Mouse (Mus musculus) heart, embryonic 14.5 days (tissue): ENCODE results near the gene Apol6. TPM values are rescaled to one million over a fixed set of nuclear protein-coding genes. Genes with fewer than 3 reads are reported as not detected.
"Not testable (repeated sequence)": the region's sequence is repeated elsewhere in the genome, so short reads cannot be mapped to it uniquely, and the experiment has no call there.

Experiments
- ATAC-seq: fragments of 200-750 bp; cut with Nextera tagmentation; 2 replicates; pipeline ENCODE4 v1.8.0; 2017; ENCODE audit warnings: low read depth, moderate TSS enrichment; ENCODE audit not compliant: insufficient number of reproducible peaks, insufficient read depth, low FRiP score
- H3K27ac ChIP-seq, 2 experiments: fragments of 200-500 bp in 1 of 2; fragments of 300-500 bp in 1 of 2; sonication (generic) in 1 of 2; replicated peaks in 1 of 2; 2 replicates each; pipeline ENCODE4 v1.5.1; 2012 to 2014; ENCODE audit warnings: low read depth in 2 of 2, low read length in 2 of 2, control low read depth in 1 of 2, mild to moderate bottlenecking in 1 of 2, mixed read lengths in 1 of 2; ENCODE audit not compliant: control insufficient read depth in 1 of 2, insufficient read depth in 1 of 2
- H3K27me3 ChIP-seq: fragments of 300-500 bp; sonication (generic); 2 replicates; pipeline ENCODE4 v1.6.1; 2014; ENCODE audit warnings: mild to moderate bottlenecking, low read length, control low read depth; ENCODE audit not compliant: control insufficient read depth, insufficient read depth
- H3K36me3 ChIP-seq: fragments of 300-500 bp; sonication (generic); 2 replicates; pipeline ENCODE4 v1.6.1; 2014; ENCODE audit warnings: mild to moderate bottlenecking, control low read depth, low read length, mixed read lengths; ENCODE audit not compliant: control insufficient read depth, insufficient read depth
- H3K4me1 ChIP-seq, 2 experiments: fragments of 200-500 bp in 1 of 2; fragments of 300-500 bp in 1 of 2; sonication (generic) in 1 of 2; 2 replicates each; pipeline ENCODE4 v1.6.1; 2012 to 2014; ENCODE audit warnings: low read length in 2 of 2, control low read depth in 1 of 2, mixed read lengths in 1 of 2; ENCODE audit not compliant: control insufficient read depth in 2 of 2, insufficient read depth in 2 of 2
- H3K4me2 ChIP-seq: fragments of 300-500 bp; sonication (generic); 2 replicates; pipeline ENCODE4 v1.6.1; 2014; ENCODE audit warnings: mild to moderate bottlenecking, low read length
- H3K4me3 ChIP-seq, 2 experiments: fragments of 200-500 bp in 1 of 2; fragments of 300-500 bp in 1 of 2; sonication (generic) in 1 of 2; 2 replicates each; pipeline ENCODE4 v1.5.1; 2012 to 2014; ENCODE audit warnings: low read length in 2 of 2, mild to moderate bottlenecking in 2 of 2, control low read depth in 1 of 2, low read depth in 1 of 2, moderate library complexity in 1 of 2; ENCODE audit not compliant: control insufficient read depth in 1 of 2, insufficient read depth in 1 of 2
- H3K9ac ChIP-seq: fragments of 300-500 bp; sonication (generic); 2 replicates; pipeline ENCODE4 v1.6.1; 2014; ENCODE audit warnings: mild to moderate bottlenecking, low read length
- H3K9me3 ChIP-seq: fragments of 300-500 bp; sonication (generic); 2 replicates; pipeline ENCODE4 v1.6.1; 2016; ENCODE audit warnings: low read length, control low read depth; ENCODE audit not compliant: control insufficient read depth
- WGBS: fragments of 180-500 bp; shearing (Covaris S2); extraction: QIAGEN DNeasy Blood & Tissue Kit; methylation state at CpG from one replicate; pipeline ENCODE4 v1.1.7; 2014; 5-methylcytosine and 5-hydroxymethylcytosine counted together
- polyA plus RNA-seq: library from polyadenylated mRNA; unstranded; fragments of >200 nt; fragmentation: Nextera tagmentation; extraction: Ambion mirVana; gene quantifications from 2 replicates; pipeline ENCODE4 v1.2.1, GENCODE M21; 2014

The Apol6 gene
- polyA plus RNA-seq, 1 experiment from 2014 or later = 0.19 TPM

GRCm38 (mm10) chr15:77056791-77057051 is 12.2 kb downstream of the Apol6 start:
- Histone ChIP-seq H3K4me2 (peak overlapping the region; percentile 16; the same call in 1 of the 2 replicates), H3K4me1 (peaks cover 20 to 26% of the 10 kb centered on the region in 2 experiments), H3K27ac (peak overlapping the region; percentile 65 to 73), H3K9ac (peak overlapping the region; percentile 44; the same call in 1 of the 2 replicates), H3K27me3 (no peaks in the 10 kb centered on the region), H3K36me3 (no peaks in the 10 kb centered on the region), H3K4me3 (no peak overlapping the region), H3K9me3 (0 out of 2 replicates have a peak, but pooled peaks cover 4% of the 10 kb centered on the region)
- peak; percentile 57; the same call in 1 of the 2 replicates for ATAC-seq
- 27% methylated on average over 3 of the region's 3 CpGs for WGBS

- no peaks in the 10 kb centered on the region for H3K36me3 ChIP-seq
- no peak overlapping the region for H3K9ac ChIP-seq
- H3K27ac ChIP-seq = no peak overlapping the region
- H3K4me1 ChIP-seq = peaks cover 20 to 26% of the 10 kb centered on the region in 2 experiments
- no peaks in the 10 kb centered on the region for H3K27me3 ChIP-seq
- H3K4me3 ChIP-seq = no peak overlapping the region
- no peak overlapping the region for H3K4me2 ChIP-seq
- 0 out of 2 replicates have a peak, but pooled peaks cover 4% of the 10 kb centered on the region for H3K9me3 ChIP-seq
- ATAC-seq = no peak
Measured at GRCm38 (mm10) chr15:77058566-77058965, 14.0 kb downstream of the Apol6 start.

GRCm38 (mm10) chr15:77059416-77059815 is 14.9 kb downstream of the Apol6 start:
- 87% methylated on average over 4 of the region's 4 CpGs for whole genome bisulfite sequencing

GRCm38 (mm10) chr15:77062746-77063145 is 18.2 kb downstream of the Apol6 start:
- no peak overlapping the region for H3K27ac ChIP-seq
- H3K9ac ChIP-seq = no peak overlapping the region
- ATAC-seq = no peak

More at GRCm38 (mm10) chr15:77059416-77059815, 14.9 kb downstream of the Apol6 start:
- not testable (repeated sequence) for H3K27ac ChIP-seq, H3K9ac ChIP-seq, H3K4me3 ChIP-seq, H3K9me3 ChIP-seq, H3K4me2 ChIP-seq, H3K36me3 ChIP-seq, ATAC-seq, H3K27me3 ChIP-seq
- peaks cover 20 to 26% of the 10 kb centered on the region in 2 experiments for H3K4me1 ChIP-seq

GRCm38 (mm10) chr15:77065259-77065852 is 20.8 kb downstream of the Apol6 start:
- Histone ChIP-seq H3K4me3 (no peak overlapping the region), H3K36me3 (no peaks in the 10 kb centered on the region), H3K9ac (no peak overlapping the region), H3K9me3 (0 out of 2 replicates have a peak, but pooled peaks cover 4% of the 10 kb centered on the region), H3K27me3 (no peaks in the 10 kb centered on the region), H3K4me1 (peaks cover 14 to 17% of the 10 kb centered on the region in 2 experiments), H3K4me2 (no peak overlapping the region), H3K27ac (no peak overlapping the region)
- 71% methylated on average over 6 of the region's 6 CpGs for WGBS
- no peak for ATAC-seq

More at GRCm38 (mm10) chr15:77062746-77063145, 18.2 kb downstream of the Apol6 start:
- H3K4me3 ChIP-seq = no peak overlapping the region
- H3K27me3 ChIP-seq = no peaks in the 10 kb centered on the region
- H3K36me3 ChIP-seq = no peaks in the 10 kb centered on the region
- H3K9me3 ChIP-seq = 0 out of 2 replicates have a peak, but pooled peaks cover 8% of the 10 kb centered on the region
- H3K4me2 ChIP-seq = no peak overlapping the region
- H3K4me1 ChIP-seq = peaks cover 4% of the 10 kb centered on the region in 2 experiments; a peak in 1 of 4 replicates

- Histone ChIP-seq H3K4me1 (peaks cover 14 to 20% of the 10 kb centered on the region in 2 experiments), H3K36me3 (no peaks in the 10 kb centered on the region), H3K4me2 (no peak overlapping the region), H3K27me3 (no peaks in the 10 kb centered on the region), H3K9me3 (0 out of 2 replicates have a peak, but pooled peaks cover 4% of the 10 kb centered on the region), H3K27ac (no peak overlapping the region; a peak in 1 of 4 replicates), H3K9ac (no peak overlapping the region), H3K4me3 (no peak overlapping the region)
- 34% methylated on average over 6 of the region's 6 CpGs for WGBS
- ATAC-seq = no peak
Measured at GRCm38 (mm10) chr15:77066233-77066632, 21.7 kb downstream of the Apol6 start.

- peak; percentile 62 for ATAC-seq
- Histone ChIP-seq H3K4me2 (no peak overlapping the region), H3K36me3 (no peaks in the 10 kb centered on the region), H3K4me1 (peaks cover 18 to 26% of the 10 kb centered on the region in 2 experiments), H3K27me3 (no peaks in the 10 kb centered on the region), H3K4me3 (no peak overlapping the region), H3K9ac (0 out of 2 replicates have a peak overlapping the region, but pooled peaks have one; percentile 0), H3K9me3 (0 out of 2 replicates have a peak, but pooled peaks cover 4% of the 10 kb centered on the region), H3K27ac (peak overlapping the region; percentile 34 to 80)
- 13% methylated on average over 3 of the region's 3 CpGs for WGBS
Measured at GRCm38 (mm10) chr15:77068439-77068861, 23.9 kb downstream of the Apol6 start.
